Mouse (Mus musculus): ENCODE data around the gene Hspbp1. TPM values are rescaled to one million over a fixed set of nuclear protein-coding genes. Genes with fewer than 3 reads are reported as not detected.
A peak's percentile ranks its signal among the peaks of the same experiment; 100 is the strongest.

Gene Hspbp1
- total and polyA plus RNA-seq, 2 experiments from 2014 or later: 72.9 to 138 TPM

DNA sequence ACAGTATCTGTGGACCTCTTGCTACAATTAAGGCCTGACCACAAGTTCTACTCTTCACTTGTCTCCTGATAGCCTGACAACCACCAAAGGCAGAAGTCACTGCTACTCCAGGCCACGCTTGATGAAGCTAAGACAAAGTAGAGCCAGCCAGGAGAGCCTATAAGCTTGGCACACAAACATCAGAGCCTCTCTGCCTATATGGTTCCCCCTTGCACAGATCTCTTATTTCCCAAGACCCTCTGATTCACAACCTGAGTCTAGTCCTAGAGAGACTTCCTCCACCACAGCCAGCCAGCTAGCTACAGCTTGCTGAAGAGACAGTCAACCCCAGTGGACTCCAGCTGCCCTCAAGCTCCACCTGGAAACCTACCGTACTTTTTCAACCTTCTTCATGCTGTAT lies 36.9 kb downstream of the Hspbp1 start:
- peaks cover 45% of the 10 kb centered on the region for H3K36me3 ChIP-seq (replicated peaks; ENCODE audit: control insufficient read depth, insufficient read depth, low read length)
- no peak overlapping the region for H3K27ac ChIP-seq (ENCODE audit: low read depth)
- H3K4me1 ChIP-seq (ENCODE audit: control insufficient read depth, insufficient read depth): peaks cover 9% of the 10 kb centered on the region; the same call in 1 of the 2 replicates
- no peaks in the 10 kb centered on the region for H3K9me3 ChIP-seq (replicated peaks; ENCODE audit: control insufficient read depth, low read length)
- no peak for TF ChIP-seq EP300 (IDR thresholded peaks at IDR 0.05; ENCODE audit: low read depth)
- TF ChIP-seq CTCF (IDR thresholded peaks at IDR 0.05; ENCODE audit: low read depth): no peak
- H3K4me2 ChIP-seq (ENCODE audit: low read depth, low read length): no peak overlapping the region
- H3K9ac ChIP-seq (replicated peaks; ENCODE audit: low read depth, low read length): no peak overlapping the region
- no peak for DNase-seq (ENCODE audit: low spot score)
- 78% methylated on average over 2 of the region's 2 CpGs for WGBS
- no peak for ATAC-seq (ENCODE audit: insufficient read depth, low read depth)
- no peaks in the 10 kb centered on the region for H3K27me3 ChIP-seq (ENCODE audit: control insufficient read depth, insufficient read depth, low read length)
- H3K4me3 ChIP-seq (ENCODE audit: low read depth, low read length): no peak overlapping the region

DNA sequence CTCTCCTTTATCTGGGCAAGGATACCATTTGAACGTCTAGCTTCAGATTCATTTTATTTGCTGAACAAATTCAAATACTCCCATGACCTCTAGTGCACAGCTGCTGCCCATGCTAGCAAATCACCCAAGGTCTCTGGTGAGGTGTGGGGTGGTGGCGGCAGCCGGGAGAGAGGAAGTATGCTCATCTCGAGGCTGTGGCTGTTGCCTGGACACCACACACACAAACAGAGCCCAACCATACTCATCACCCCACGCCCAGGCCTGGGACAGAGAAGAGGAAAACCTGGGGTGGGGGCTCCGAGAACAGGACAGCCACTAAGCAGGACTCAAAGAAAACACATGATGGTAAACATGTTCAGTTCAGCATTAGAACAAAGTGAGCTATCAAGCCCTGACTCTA lies 37.6 kb downstream of the Hspbp1 start:
- Histone ChIP-seq H3K4me3 (ENCODE audit: low read depth, low read length) (no peak overlapping the region), H3K4me2 (ENCODE audit: low read depth, low read length) (no peak overlapping the region), H3K9ac (replicated peaks; ENCODE audit: low read depth, low read length) (no peak overlapping the region), H3K4me1 (ENCODE audit: control insufficient read depth, insufficient read depth) (peaks cover 9% of the 10 kb centered on the region; the same call in 1 of the 2 replicates), H3K9me3 (replicated peaks; ENCODE audit: control insufficient read depth, low read length) (no peaks in the 10 kb centered on the region), H3K27ac (ENCODE audit: low read depth) (peak overlapping the region; percentile 51), H3K27me3 (ENCODE audit: control insufficient read depth, insufficient read depth, low read length) (no peaks in the 10 kb centered on the region), H3K36me3 (replicated peaks; ENCODE audit: control insufficient read depth, insufficient read depth, low read length) (peaks cover 48% of the 10 kb centered on the region)
- ATAC-seq (ENCODE audit: insufficient read depth, low read depth): peak; percentile 87
- WGBS: 17% methylated on average over 6 of the region's 6 CpGs
- peak; percentile 44 for DNase-seq (ENCODE audit: low spot score)
- no peak for TF ChIP-seq CTCF (IDR thresholded peaks at IDR 0.05; ENCODE audit: low read depth)
- TF ChIP-seq EP300 (IDR thresholded peaks at IDR 0.05; ENCODE audit: low read depth): no peak

DNA sequence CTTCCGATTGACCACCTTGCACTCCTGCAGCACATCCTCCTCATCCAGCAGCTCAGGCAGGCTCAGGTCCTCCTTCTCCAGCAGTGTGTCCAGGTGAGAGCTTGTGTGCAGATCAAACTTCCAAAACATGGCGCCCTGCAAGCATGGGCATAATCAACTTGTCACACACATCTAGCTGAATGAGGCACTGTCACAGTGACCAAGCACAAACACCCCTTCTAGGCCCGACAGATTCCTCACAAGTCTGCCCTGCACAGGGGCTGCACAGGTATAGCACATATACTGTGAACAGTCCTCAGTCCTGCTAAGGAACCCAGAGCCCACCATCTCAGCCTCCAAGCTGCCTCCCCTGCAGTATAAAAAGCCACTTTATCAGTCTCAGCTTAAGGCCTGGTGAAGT lies 38.1 kb downstream of the Hspbp1 start:
- H3K9ac ChIP-seq (replicated peaks; ENCODE audit: low read depth, low read length): no peak overlapping the region
- H3K27me3 ChIP-seq (ENCODE audit: control insufficient read depth, insufficient read depth, low read length): no peaks in the 10 kb centered on the region
- no peak overlapping the region for H3K4me2 ChIP-seq (ENCODE audit: low read depth, low read length)
- no peaks in the 10 kb centered on the region for H3K9me3 ChIP-seq (replicated peaks; ENCODE audit: control insufficient read depth, low read length)
- H3K27ac ChIP-seq (ENCODE audit: low read depth): peak overlapping the region; percentile 51
- H3K36me3 ChIP-seq (replicated peaks; ENCODE audit: control insufficient read depth, insufficient read depth, low read length): peaks cover 52% of the 10 kb centered on the region
- H3K4me1 ChIP-seq (ENCODE audit: control insufficient read depth, insufficient read depth): peaks cover 9% of the 10 kb centered on the region; the same call in 1 of the 2 replicates
- DNase-seq (ENCODE audit: low spot score) (no peak), ATAC-seq (ENCODE audit: insufficient read depth, low read depth) (no peak)
- WGBS: 88% methylated on average over 3 of the region's 3 CpGs
- TF ChIP-seq CTCF (IDR thresholded peaks at IDR 0.05; ENCODE audit: low read depth): no peak
- no peak for TF ChIP-seq EP300 (IDR thresholded peaks at IDR 0.05; ENCODE audit: low read depth)
- no peak overlapping the region for H3K4me3 ChIP-seq (ENCODE audit: low read depth, low read length)

DNA sequence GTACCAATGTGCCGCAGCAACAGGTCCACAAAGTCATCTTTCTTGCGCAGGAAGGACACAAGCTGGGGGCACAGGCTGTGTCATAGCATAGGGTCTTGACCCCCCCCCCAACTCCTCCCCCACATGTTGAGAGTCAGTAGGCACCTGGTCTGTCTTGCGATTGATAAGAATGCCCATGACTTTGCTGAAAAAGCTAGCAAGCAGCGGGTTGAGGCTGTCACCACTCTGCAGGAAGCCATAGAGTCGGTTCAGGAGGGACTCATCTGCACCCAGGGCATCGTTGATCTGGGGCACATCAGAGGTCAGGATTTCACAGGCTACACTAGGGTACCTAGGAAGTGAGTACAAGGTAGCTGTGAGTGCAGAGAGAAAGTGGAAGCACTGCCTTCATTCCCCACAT lies 41.6 kb downstream of the Hspbp1 start:
- 75% methylated on average over 6 of the region's 6 CpGs for WGBS
- Histone ChIP-seq H3K36me3 (replicated peaks; ENCODE audit: control insufficient read depth, insufficient read depth, low read length) (peaks cover 85% of the 10 kb centered on the region), H3K4me1 (ENCODE audit: control insufficient read depth, insufficient read depth) (peaks cover 9% of the 10 kb centered on the region; the same call in 1 of the 2 replicates), H3K9me3 (replicated peaks; ENCODE audit: control insufficient read depth, low read length) (no peaks in the 10 kb centered on the region), H3K27ac (ENCODE audit: low read depth) (no peak overlapping the region), H3K4me3 (ENCODE audit: low read depth, low read length) (no peak overlapping the region), H3K4me2 (ENCODE audit: low read depth, low read length) (no peak overlapping the region), H3K27me3 (ENCODE audit: control insufficient read depth, insufficient read depth, low read length) (no peaks in the 10 kb centered on the region), H3K9ac (replicated peaks; ENCODE audit: low read depth, low read length) (no peak overlapping the region)
- ATAC-seq (ENCODE audit: insufficient read depth, low read depth) (no peak), DNase-seq (ENCODE audit: low spot score) (no peak)
- no peak for TF ChIP-seq CTCF (IDR thresholded peaks at IDR 0.05; ENCODE audit: low read depth)
- TF ChIP-seq EP300 (IDR thresholded peaks at IDR 0.05; ENCODE audit: low read depth): no peak

DNA sequence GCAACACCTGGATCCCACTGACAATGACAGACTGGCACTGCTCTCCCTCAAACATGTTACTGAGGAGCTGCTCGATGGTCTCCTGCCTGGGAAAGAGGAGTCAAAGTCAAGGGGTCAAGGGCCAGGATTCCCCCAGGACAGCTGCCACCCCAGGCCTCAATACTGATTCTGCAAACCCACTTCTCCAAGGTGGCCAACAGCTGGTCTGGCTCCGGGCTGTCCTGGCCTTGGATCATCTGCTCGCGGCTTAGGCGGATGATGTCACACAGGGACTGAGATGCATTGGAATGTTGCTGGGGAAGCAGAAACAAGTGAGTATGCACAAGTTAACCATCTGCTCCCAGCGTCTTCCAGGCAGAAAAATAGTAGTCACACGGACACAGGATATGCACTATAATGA lies 42.9 kb downstream of the Hspbp1 start:
- peaks cover 4% of the 10 kb centered on the region; the same call in 1 of the 2 replicates for H3K4me1 ChIP-seq (ENCODE audit: control insufficient read depth, insufficient read depth)
- H3K4me2 ChIP-seq (ENCODE audit: low read depth, low read length): no peak overlapping the region
- no peak overlapping the region for H3K27ac ChIP-seq (ENCODE audit: low read depth)
- no peak overlapping the region for H3K9ac ChIP-seq (replicated peaks; ENCODE audit: low read depth, low read length)
- no peaks in the 10 kb centered on the region for H3K27me3 ChIP-seq (ENCODE audit: control insufficient read depth, insufficient read depth, low read length)
- TF ChIP-seq EP300 (IDR thresholded peaks at IDR 0.05; ENCODE audit: low read depth) (no peak), CTCF (IDR thresholded peaks at IDR 0.05; ENCODE audit: low read depth) (no peak)
- no peak for DNase-seq (ENCODE audit: low spot score)
- H3K4me3 ChIP-seq (ENCODE audit: low read depth, low read length): no peak overlapping the region
- ATAC-seq (ENCODE audit: insufficient read depth, low read depth): no peak
- 67% methylated on average over 7 of the region's 7 CpGs for WGBS
- peaks cover 93% of the 10 kb centered on the region for H3K36me3 ChIP-seq (replicated peaks; ENCODE audit: control insufficient read depth, insufficient read depth, low read length)
- H3K9me3 ChIP-seq (replicated peaks; ENCODE audit: control insufficient read depth, low read length): no peaks in the 10 kb centered on the region

DNA sequence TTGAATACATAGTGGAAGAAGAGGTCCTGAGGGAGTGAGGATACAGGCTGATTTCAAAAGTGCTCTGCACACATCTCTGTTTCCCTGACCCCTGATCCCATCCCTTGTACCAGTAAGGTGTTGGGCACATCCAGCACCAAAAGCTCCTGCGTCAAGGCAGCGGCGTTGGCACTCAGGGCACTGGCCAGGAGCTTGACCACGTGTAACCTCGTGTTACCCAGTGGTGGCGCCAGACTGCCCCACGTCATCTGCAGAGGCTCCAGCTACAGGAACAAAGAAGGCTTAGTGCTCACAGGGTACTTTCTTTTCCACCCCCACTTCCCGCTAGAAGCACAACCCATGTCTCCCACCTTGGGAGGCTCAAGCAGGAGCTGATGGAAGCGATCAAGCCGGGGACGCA lies 43.7 kb downstream of the Hspbp1 start:
- no peak overlapping the region for H3K9ac ChIP-seq (replicated peaks; ENCODE audit: low read depth, low read length)
- H3K27ac ChIP-seq (ENCODE audit: low read depth): no peak overlapping the region
- H3K4me1 ChIP-seq (ENCODE audit: control insufficient read depth, insufficient read depth): no peaks in the 10 kb centered on the region
- no peak overlapping the region for H3K4me2 ChIP-seq (ENCODE audit: low read depth, low read length)
- no peak for DNase-seq (ENCODE audit: low spot score)
- ATAC-seq (ENCODE audit: insufficient read depth, low read depth): no peak
- no peak for TF ChIP-seq EP300 (IDR thresholded peaks at IDR 0.05; ENCODE audit: low read depth)
- TF ChIP-seq CTCF (IDR thresholded peaks at IDR 0.05; ENCODE audit: low read depth): no peak
- WGBS: 83% methylated on average over 11 of the region's 11 CpGs
- H3K27me3 ChIP-seq (ENCODE audit: control insufficient read depth, insufficient read depth, low read length): no peaks in the 10 kb centered on the region
- H3K4me3 ChIP-seq (ENCODE audit: low read depth, low read length): no peak overlapping the region
- peaks cover 88% of the 10 kb centered on the region for H3K36me3 ChIP-seq (replicated peaks; ENCODE audit: control insufficient read depth, insufficient read depth, low read length)
- no peaks in the 10 kb centered on the region for H3K9me3 ChIP-seq (replicated peaks; ENCODE audit: control insufficient read depth, low read length)

Data from heart, postnatal 0 days (tissue).